Mouse (Mus musculus): ENCODE results near the gene Farp2. TPM values are rescaled to one million over a fixed set of nuclear protein-coding genes. Genes with fewer than 3 reads are reported as not detected.
"Not testable (repeated sequence)": the region's sequence is repeated elsewhere in the genome, so short reads cannot be mapped to it uniquely, and the experiment has no call there.

The Farp2 gene
- polyA plus RNA-seq, 1 experiment from 2014 or later, result 4.8 TPM

GRCm38 (mm10) chr1:93508576-93508975 lies 3.3 kb upstream of the Farp2 start:
- DNase-seq (ENCODE audit: low spot score); H3K27ac ChIP-seq; H3K27me3 ChIP-seq (ENCODE audit: insufficient read depth, poor library complexity, severe bottlenecking); H3K9me3 ChIP-seq; H3K4me3 ChIP-seq: not testable (repeated sequence)
- 77% methylated on average over 1 of the region's 1 CpGs for WGBS
- Histone ChIP-seq H3K36me3 (peaks cover 66% of the 10 kb centered on the region), H3K4me1 (replicated peaks) (peaks cover 20% of the 10 kb centered on the region)

DNA sequence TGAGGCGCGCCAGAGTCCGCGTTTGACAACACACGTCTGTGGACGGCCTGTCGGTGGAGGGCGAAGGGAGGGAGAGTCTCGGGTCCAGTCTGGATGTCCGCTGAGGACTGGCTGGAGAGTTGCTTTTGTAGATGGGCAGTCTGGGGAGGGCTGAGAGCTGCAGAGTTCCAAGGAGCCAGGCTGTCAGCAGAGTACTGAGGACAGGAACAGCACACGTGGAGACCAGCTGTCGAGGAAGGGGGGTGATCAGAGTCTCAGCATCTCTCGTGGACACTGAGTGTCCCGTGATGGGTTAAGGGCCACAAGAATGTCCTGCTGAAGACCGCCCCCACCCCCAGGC lies 442 bp downstream of the Farp2 start:
- DNase-seq (ENCODE audit: low spot score), result no peak
- H3K36me3 ChIP-seq, result peaks cover 33% of the 10 kb centered on the region
- WGBS, result 2% methylated on average over 15 of the region's 15 CpGs
- H3K9me3 ChIP-seq, result no peaks in the 10 kb centered on the region
- H3K27ac ChIP-seq, result peak overlapping the region; percentile 87
- peak overlapping the region; percentile 82 for H3K4me3 ChIP-seq
- H3K4me1 ChIP-seq (replicated peaks), result peaks cover 20% of the 10 kb centered on the region
- no peaks in the 10 kb centered on the region; the same call in 1 of the 2 replicates for H3K27me3 ChIP-seq (ENCODE audit: insufficient read depth, poor library complexity, severe bottlenecking)

- Histone ChIP-seq H3K36me3 (peaks cover 24% of the 10 kb centered on the region), H3K4me3 (no peak overlapping the region), H3K9me3 (no peaks in the 10 kb centered on the region), H3K27ac (no peak overlapping the region), H3K4me1 (replicated peaks) (peaks cover 20% of the 10 kb centered on the region), H3K27me3 (ENCODE audit: insufficient read depth, poor library complexity, severe bottlenecking) (no peaks in the 10 kb centered on the region; the same call in 1 of the 2 replicates)
- WGBS, result 78% methylated on average over 14 of the region's 14 CpGs
- no peak for DNase-seq (ENCODE audit: low spot score)
Measured at GRCm38 (mm10) chr1:93513221-93513620, 1.3 kb downstream of the Farp2 start.

DNA sequence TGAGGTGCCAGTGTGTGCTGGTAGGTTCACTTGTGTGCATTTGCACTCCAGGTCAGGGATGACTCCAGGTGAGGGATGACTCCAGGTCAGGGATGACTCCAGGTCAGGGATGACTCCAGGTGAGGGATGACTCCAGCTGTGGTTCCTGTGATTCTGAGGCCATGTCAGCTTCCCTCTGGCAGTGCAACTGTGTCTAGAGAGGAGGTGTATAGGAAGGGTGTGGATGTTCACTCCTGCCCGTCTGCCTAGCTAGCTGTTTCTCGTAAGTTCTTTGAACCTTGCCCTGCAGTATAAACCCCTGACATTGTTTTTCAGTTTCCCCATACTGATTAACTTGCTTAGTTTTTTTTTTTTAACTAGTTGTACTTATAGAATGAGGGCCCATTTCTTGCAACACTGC lies 9.6 kb downstream of the Farp2 start:
- H3K9me3 ChIP-seq, result no peaks in the 10 kb centered on the region
- no peaks in the 10 kb centered on the region for H3K4me1 ChIP-seq (replicated peaks)
- H3K27ac ChIP-seq, result no peak overlapping the region
- H3K36me3 ChIP-seq, result no peaks in the 10 kb centered on the region
- H3K27me3 ChIP-seq (ENCODE audit: insufficient read depth, poor library complexity, severe bottlenecking), result no peaks in the 10 kb centered on the region
- 89% methylated on average over 2 of the region's 2 CpGs for WGBS
- no peak for DNase-seq (ENCODE audit: low spot score)
- H3K4me3 ChIP-seq, result no peak overlapping the region

- WGBS, result 88% methylated on average over 1 of the region's 1 CpGs
- Histone ChIP-seq H3K36me3 (no peaks in the 10 kb centered on the region), H3K4me3 (no peak overlapping the region), H3K9me3 (no peaks in the 10 kb centered on the region), H3K27ac (no peak overlapping the region), H3K4me1 (replicated peaks) (no peaks in the 10 kb centered on the region), H3K27me3 (ENCODE audit: insufficient read depth, poor library complexity, severe bottlenecking) (no peaks in the 10 kb centered on the region)
- no peak for DNase-seq (ENCODE audit: low spot score)
Measured at GRCm38 (mm10) chr1:93522325-93522724, 10.4 kb downstream of the Farp2 start.

DNA sequence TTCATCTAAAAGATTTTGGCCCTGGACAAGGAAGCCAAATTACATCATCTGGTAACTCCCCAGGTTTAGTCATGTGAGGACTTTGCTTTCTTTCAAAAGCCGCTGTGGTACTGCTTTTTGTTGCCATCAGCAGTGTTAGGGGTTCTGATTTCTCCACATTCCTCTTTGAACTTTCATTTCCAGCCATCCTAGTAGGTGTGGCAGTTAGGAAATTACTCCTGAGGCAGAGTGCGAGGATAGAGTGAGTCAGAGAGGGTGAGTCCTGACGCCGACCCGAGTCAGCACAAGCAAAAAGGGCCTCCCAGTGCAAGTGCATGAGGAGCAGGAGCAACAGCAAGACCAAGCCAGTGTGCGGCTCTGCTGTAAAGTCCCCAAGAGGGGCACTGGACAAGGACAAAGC lies 17.9 kb downstream of the Farp2 start:
- H3K4me3 ChIP-seq, result no peak overlapping the region
- no peak overlapping the region for H3K27ac ChIP-seq
- H3K36me3 ChIP-seq, result peaks cover 2% of the 10 kb centered on the region; the same call in 1 of the 2 replicates
- no peaks in the 10 kb centered on the region for H3K27me3 ChIP-seq (ENCODE audit: insufficient read depth, poor library complexity, severe bottlenecking)
- no peaks in the 10 kb centered on the region for H3K9me3 ChIP-seq
- H3K4me1 ChIP-seq (replicated peaks), result no peaks in the 10 kb centered on the region
- no peak for DNase-seq (ENCODE audit: low spot score)
- 90% methylated on average over 6 of the region's 6 CpGs for WGBS

DNA sequence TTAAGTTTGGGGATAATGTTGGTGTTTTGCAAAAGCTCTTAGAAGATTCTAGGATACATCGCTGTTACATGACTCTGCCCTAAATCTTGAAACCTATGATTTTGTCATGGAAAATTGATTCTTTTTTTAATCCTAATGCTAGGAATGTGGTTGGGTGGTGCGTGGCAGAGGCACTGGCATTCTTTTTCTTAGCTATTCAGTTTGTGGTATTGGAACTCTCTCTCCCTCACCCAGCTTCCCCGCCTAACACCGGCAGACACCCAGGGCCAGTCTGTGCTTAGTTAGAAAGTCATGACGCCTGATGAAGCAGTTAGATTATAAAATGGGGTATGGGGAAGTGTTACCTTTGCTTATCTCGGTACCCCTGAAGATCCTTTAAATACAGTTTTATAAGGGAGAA lies 25.3 kb downstream of the Farp2 start:
- Histone ChIP-seq H3K9me3 (0 out of 2 replicates have a peak, but pooled peaks cover 4% of the 10 kb centered on the region), H3K27ac (no peak overlapping the region), H3K4me1 (replicated peaks) (no peaks in the 10 kb centered on the region), H3K36me3 (peaks cover 2% of the 10 kb centered on the region; the same call in 1 of the 2 replicates), H3K4me3 (no peak overlapping the region), H3K27me3 (ENCODE audit: insufficient read depth, poor library complexity, severe bottlenecking) (no peaks in the 10 kb centered on the region)
- no peak for DNase-seq (ENCODE audit: low spot score)
- 91% methylated on average over 6 of the region's 6 CpGs for WGBS

DNA sequence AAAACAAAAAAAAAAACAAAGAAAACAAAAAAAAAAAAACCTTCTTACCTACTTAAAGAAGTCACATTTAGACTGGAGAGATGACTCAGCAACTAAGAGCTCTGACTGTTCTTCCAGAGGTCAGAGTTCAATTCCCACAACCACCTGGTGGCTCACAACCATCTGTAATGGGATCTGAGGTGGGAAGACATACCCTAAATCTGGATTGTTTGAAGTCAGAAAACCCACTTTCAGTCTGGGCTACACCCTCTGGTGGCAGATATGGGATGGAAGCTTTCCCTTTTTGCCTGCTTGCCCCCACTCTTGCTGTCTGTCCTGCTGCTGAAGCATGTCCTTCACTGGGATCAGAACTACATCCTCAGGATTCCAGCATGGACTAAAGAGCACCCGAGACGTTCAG lies 31.3 kb downstream of the Farp2 start:
- 84% methylated on average over 2 of the region's 2 CpGs for whole genome bisulfite sequencing
- Histone ChIP-seq H3K27me3 (ENCODE audit: insufficient read depth, poor library complexity, severe bottlenecking) (no peaks in the 10 kb centered on the region), H3K27ac (no peak overlapping the region), H3K4me3 (no peak overlapping the region), H3K4me1 (replicated peaks) (no peaks in the 10 kb centered on the region), H3K9me3 (0 out of 2 replicates have a peak, but pooled peaks cover 2% of the 10 kb centered on the region), H3K36me3 (no peaks in the 10 kb centered on the region)
- DNase-seq (ENCODE audit: low spot score), result no peak

DNA sequence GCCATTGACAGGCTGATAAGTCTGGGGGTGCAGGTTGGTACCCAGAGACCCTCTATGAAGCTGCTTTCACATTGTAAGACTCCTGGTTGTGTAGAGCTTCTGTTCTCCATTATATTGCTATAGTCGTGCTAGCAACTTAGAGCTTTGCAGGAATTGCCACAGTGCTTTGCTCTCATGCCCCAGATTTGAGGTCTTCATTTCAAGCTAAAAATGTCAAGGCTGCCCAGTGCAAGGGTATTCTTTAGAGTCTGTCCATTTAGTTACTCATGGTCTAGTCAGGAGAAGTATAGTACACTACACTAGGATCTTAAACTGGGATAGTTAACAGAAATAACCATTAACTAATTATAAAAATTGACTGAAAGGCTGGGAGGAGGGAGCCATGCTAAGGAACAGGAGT lies 35.4 kb downstream of the Farp2 start:
- H3K4me3 ChIP-seq, result no peak overlapping the region
- no peaks in the 10 kb centered on the region for H3K27me3 ChIP-seq (ENCODE audit: insufficient read depth, poor library complexity, severe bottlenecking)
- no peak overlapping the region for H3K27ac ChIP-seq
- 90% methylated on average over 1 of the region's 1 CpGs for WGBS
- DNase-seq (ENCODE audit: low spot score), result no peak
- H3K4me1 ChIP-seq (replicated peaks), result no peaks in the 10 kb centered on the region
- H3K9me3 ChIP-seq, result no peaks in the 10 kb centered on the region
- H3K36me3 ChIP-seq, result no peaks in the 10 kb centered on the region

- H3K4me1 ChIP-seq (replicated peaks), result no peaks in the 10 kb centered on the region
- no peaks in the 10 kb centered on the region for H3K36me3 ChIP-seq
- no peak overlapping the region for H3K4me3 ChIP-seq
- DNase-seq (ENCODE audit: low spot score), result no peak
- no peak overlapping the region for H3K27ac ChIP-seq
- H3K9me3 ChIP-seq, result no peaks in the 10 kb centered on the region
- no peaks in the 10 kb centered on the region for H3K27me3 ChIP-seq (ENCODE audit: insufficient read depth, poor library complexity, severe bottlenecking)
- 84% methylated on average over 5 of the region's 5 CpGs for WGBS
Measured at GRCm38 (mm10) chr1:93551427-93551826, 39.5 kb downstream of the Farp2 start.

DNA sequence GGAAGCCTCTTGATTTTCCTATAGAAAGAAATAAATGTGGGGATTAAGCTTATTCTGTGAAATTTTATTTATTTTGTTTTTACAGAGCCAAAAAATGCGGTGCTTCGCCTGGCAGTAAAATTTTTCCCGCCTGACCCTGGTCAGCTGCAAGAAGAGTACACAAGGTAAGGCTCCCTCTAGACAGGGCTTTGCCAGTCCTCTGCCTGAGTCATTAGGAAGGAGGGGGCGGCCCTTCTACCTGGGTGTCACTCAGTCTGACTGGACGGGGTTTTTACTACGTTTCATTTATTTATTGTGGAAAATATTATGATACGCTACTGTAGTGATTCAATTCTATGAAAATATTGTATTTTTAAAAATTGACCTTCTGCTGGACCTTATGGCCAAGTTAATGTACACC lies 51.3 kb downstream of the Farp2 start:
- Histone ChIP-seq H3K9me3 (no peaks in the 10 kb centered on the region), H3K27me3 (ENCODE audit: insufficient read depth, poor library complexity, severe bottlenecking) (no peaks in the 10 kb centered on the region), H3K36me3 (no peaks in the 10 kb centered on the region), H3K4me1 (replicated peaks) (no peaks in the 10 kb centered on the region; the same call in 1 of the 2 replicates), H3K27ac (no peak overlapping the region), H3K4me3 (no peak overlapping the region)
- WGBS, result 87% methylated on average over 7 of the region's 7 CpGs
- no peak for DNase-seq (ENCODE audit: low spot score)

DNA sequence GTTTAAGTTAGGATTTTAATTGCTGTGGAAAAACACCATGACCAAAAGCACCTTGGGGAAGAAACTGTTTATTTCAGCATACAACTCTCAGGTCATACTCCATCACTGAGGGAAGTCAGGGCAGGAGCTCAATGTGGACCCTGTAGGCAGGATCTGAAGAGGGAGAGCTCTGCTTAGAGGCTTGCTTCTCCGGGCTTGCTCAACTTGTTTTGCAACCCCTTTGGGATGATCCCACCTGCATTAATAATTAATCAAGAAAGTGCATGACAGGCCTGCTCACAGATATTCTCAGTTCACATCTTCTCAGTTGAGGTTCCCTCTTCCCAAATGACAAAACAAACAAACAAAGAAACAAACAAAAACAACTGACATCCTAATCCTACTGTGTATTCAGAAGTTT lies 51.8 kb downstream of the Farp2 start:
- Histone ChIP-seq H3K9me3 (no peaks in the 10 kb centered on the region), H3K27ac (no peak overlapping the region), H3K36me3 (no peaks in the 10 kb centered on the region), H3K4me3 (no peak overlapping the region), H3K4me1 (replicated peaks) (no peaks in the 10 kb centered on the region; the same call in 1 of the 2 replicates), H3K27me3 (ENCODE audit: insufficient read depth, poor library complexity, severe bottlenecking) (no peaks in the 10 kb centered on the region)
- DNase-seq (ENCODE audit: low spot score), result no peak
- WGBS, result 71% methylated on average over 1 of the region's 1 CpGs

- Histone ChIP-seq H3K27me3 (ENCODE audit: insufficient read depth, poor library complexity, severe bottlenecking) (no peaks in the 10 kb centered on the region), H3K4me3 (no peak overlapping the region), H3K4me1 (replicated peaks) (no peaks in the 10 kb centered on the region; the same call in 1 of the 2 replicates), H3K27ac (no peak overlapping the region), H3K9me3 (no peaks in the 10 kb centered on the region), H3K36me3 (no peaks in the 10 kb centered on the region)
- WGBS, result 92% methylated on average over 3 of the region's 3 CpGs
- DNase-seq (ENCODE audit: low spot score), result no peak
Measured at GRCm38 (mm10) chr1:93564781-93565180, 52.9 kb downstream of the Farp2 start.

DNA sequence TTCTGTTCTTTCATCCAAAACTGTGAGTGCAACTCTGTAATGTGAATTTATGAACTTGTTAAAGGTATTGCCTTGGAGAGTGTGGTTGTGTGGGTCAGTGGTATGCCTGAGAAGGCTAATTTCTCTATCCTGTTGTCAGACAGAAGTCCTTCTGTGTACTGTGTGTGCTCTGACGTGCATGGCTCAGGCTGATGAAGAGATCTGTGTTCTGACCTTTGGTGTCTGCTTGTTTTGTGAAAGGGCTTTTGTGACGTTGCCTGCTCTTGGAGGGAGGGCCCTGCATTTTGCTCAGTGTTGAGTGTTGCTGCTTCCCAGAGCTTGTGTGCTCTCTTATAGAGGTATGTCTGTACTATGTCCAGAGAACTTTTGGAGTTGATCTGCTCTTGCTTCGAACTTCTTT lies 55.1 kb downstream of the Farp2 start:
- 55% methylated on average over 3 of the region's 3 CpGs for WGBS
- Histone ChIP-seq H3K27ac (peak overlapping the region; percentile 53; the same call in 1 of the 2 replicates), H3K9me3 (no peaks in the 10 kb centered on the region), H3K36me3 (peaks cover 11% of the 10 kb centered on the region), H3K4me3 (no peak overlapping the region), H3K27me3 (ENCODE audit: insufficient read depth, poor library complexity, severe bottlenecking) (no peaks in the 10 kb centered on the region), H3K4me1 (replicated peaks) (no peaks in the 10 kb centered on the region; the same call in 1 of the 2 replicates)
- DNase-seq (ENCODE audit: low spot score), result no peak

Measured in hindbrain, embryonic 10.5 days (tissue).